Mouse (Mus musculus) midbrain, embryonic 13.5 days (tissue): ENCODE measurements around the gene Telo2. TPM values are rescaled to one million over a fixed set of nuclear protein-coding genes. Genes with fewer than 3 reads are reported as not detected.
"Not testable (repeated sequence)": the region's sequence is repeated elsewhere in the genome, so short reads cannot be mapped to it uniquely, and the experiment has no call there.

ENCODE experiments used
- ATAC-seq: fragments of 200-750 bp; cut with Nextera tagmentation; 2 replicates; pipeline ENCODE4 v1.8.0; 2017; ENCODE audit warnings: mild to moderate bottlenecking, moderate TSS enrichment, moderate library complexity
- H3K27ac ChIP-seq: fragments of 300-500 bp; sonication (generic); 2 replicates; pipeline ENCODE4 v1.5.1; 2015; ENCODE audit warnings: inconsistent platforms, mild to moderate bottlenecking, moderate library complexity
- H3K27me3 ChIP-seq: fragments of 300-500 bp; sonication (generic); 2 replicates; pipeline ENCODE4 v1.6.1; 2015; ENCODE audit warnings: mild to moderate bottlenecking, inconsistent platforms
- H3K36me3 ChIP-seq: fragments of 300-500 bp; sonication (generic); 2 replicates; pipeline ENCODE4 v1.6.1; 2015; ENCODE audit warnings: mild to moderate bottlenecking, inconsistent platforms
- H3K4me1 ChIP-seq: fragments of 300-500 bp; sonication (generic); replicated peaks from 2 replicates; pipeline ENCODE4 v1.6.1; 2015; ENCODE audit warnings: inconsistent platforms
- H3K4me2 ChIP-seq: fragments of 300-500 bp; sonication (generic); replicated peaks from 2 replicates; pipeline ENCODE4 v1.6.1; 2015; ENCODE audit warnings: moderate library complexity, mild to moderate bottlenecking, inconsistent platforms
- H3K4me3 ChIP-seq: fragments of 300-500 bp; sonication (generic); replicated peaks from 2 replicates; pipeline ENCODE4 v1.5.1; 2015; ENCODE audit warnings: mild to moderate bottlenecking, inconsistent platforms
- H3K9ac ChIP-seq: fragments of 300-500 bp; sonication (generic); replicated peaks from 2 replicates; pipeline ENCODE4 v1.6.1; 2015; ENCODE audit warnings: mild to moderate bottlenecking, inconsistent platforms
- H3K9me3 ChIP-seq: fragments of 300-500 bp; sonication (generic); 2 replicates; pipeline ENCODE4 v1.6.1; 2016; ENCODE audit warnings: mild to moderate bottlenecking, inconsistent platforms
- WGBS: fragments of 180-500 bp; shearing (Covaris S2); methylation state at CpG from one replicate; pipeline ENCODE4 v1.1.7; 2015; 5-methylcytosine and 5-hydroxymethylcytosine counted together
- polyA plus RNA-seq: library from polyadenylated mRNA; unstranded; fragments of >200 nt; fragmentation: Nextera tagmentation; extraction: Ambion mirVana; gene quantifications from 2 replicates; pipeline ENCODE4 v1.2.1, GENCODE M21; 2015

The Telo2 gene
- polyA plus RNA-seq: 45.3 and 48.0 TPM in 2 replicates

GRCm38 (mm10) chr17:25115664-25116432 is at the start of gene Telo2:
Gene Telo2 (minus strand): TSS chr17:25115967.
- WGBS: 5% methylated on average over 40 of the region's 40 CpGs
- H3K9ac ChIP-seq: peak within 1 kb of the TSS; percentile 78
- peaks cover 28% of the 10 kb centered on the region for H3K36me3 ChIP-seq
- no peaks in the 10 kb centered on the region for H3K9me3 ChIP-seq
- peaks cover 6% of the 10 kb centered on the region; the same call in 1 of the 2 replicates for H3K27me3 ChIP-seq
- H3K4me3 ChIP-seq: peak within 1 kb of the TSS; percentile 59
- ATAC-seq: peak; percentile 96
- H3K27ac ChIP-seq: peak within 1 kb of the TSS; percentile 84
- H3K4me2 ChIP-seq: peak within 1 kb of the TSS; percentile 91
- H3K4me1 ChIP-seq: peaks cover 22% of the 10 kb centered on the region

GRCm38 (mm10) chr17:25164770-25165169 is 49.0 kb upstream of the Telo2 start:
- H3K36me3 ChIP-seq: peaks cover 25% of the 10 kb centered on the region
- H3K9me3 ChIP-seq: no peaks in the 10 kb centered on the region
- no peak overlapping the region for H3K4me3 ChIP-seq
- no peaks in the 10 kb centered on the region for H3K27me3 ChIP-seq
- H3K27ac ChIP-seq: no peak overlapping the region
- H3K9ac ChIP-seq: no peak overlapping the region
- no peaks in the 10 kb centered on the region for H3K4me1 ChIP-seq
- ATAC-seq: no peak
- 84% methylated on average over 3 of the region's 3 CpGs for WGBS
- H3K4me2 ChIP-seq: no peak overlapping the region

GRCm38 (mm10) chr17:25163387-25163786 is 47.6 kb upstream of the Telo2 start:
- Histone ChIP-seq H3K4me1 (no peaks in the 10 kb centered on the region), H3K27ac (no peak overlapping the region), H3K4me2 (no peak overlapping the region), H3K27me3 (no peaks in the 10 kb centered on the region), H3K4me3 (no peak overlapping the region), H3K9me3 (no peaks in the 10 kb centered on the region), H3K9ac (no peak overlapping the region; the same call in 1 of the 2 replicates), H3K36me3 (peaks cover 37% of the 10 kb centered on the region)
- WGBS: 81% methylated on average over 7 of the region's 7 CpGs
- no peak for ATAC-seq

GRCm38 (mm10) chr17:25162161-25162560 is 46.4 kb upstream of the Telo2 start, which contains the start of gene Ccdc154:
Gene Ccdc154 (plus strand): TSS chr17:25162461.
- no peaks in the 10 kb centered on the region for H3K9me3 ChIP-seq
- no peak for ATAC-seq
- WGBS: 94% methylated on average over 1 of the region's 1 CpGs
- H3K36me3 ChIP-seq: peaks cover 48% of the 10 kb centered on the region
- no peaks in the 10 kb centered on the region for H3K4me1 ChIP-seq
- no peak within 1 kb of the TSS for H3K4me3 ChIP-seq
- no peaks in the 10 kb centered on the region for H3K27me3 ChIP-seq
- H3K9ac ChIP-seq: no peak within 1 kb of the TSS; the same call in 1 of the 2 replicates
- H3K4me2 ChIP-seq: no peak within 1 kb of the TSS
- no peak within 1 kb of the TSS for H3K27ac ChIP-seq

- no peaks in the 10 kb centered on the region for H3K27me3 ChIP-seq
- H3K36me3 ChIP-seq: peaks cover 26% of the 10 kb centered on the region
- no peaks in the 10 kb centered on the region for H3K9me3 ChIP-seq
- no peak overlapping the region for H3K4me3 ChIP-seq
- no peak overlapping the region for H3K4me2 ChIP-seq
- H3K9ac ChIP-seq: no peak overlapping the region
- 70% methylated on average over 4 of the region's 4 CpGs for WGBS
- H3K4me1 ChIP-seq: peaks cover 9% of the 10 kb centered on the region
- ATAC-seq: no peak
- H3K27ac ChIP-seq: no peak overlapping the region
Measured at GRCm38 (mm10) chr17:25139960-25140359, 24.2 kb upstream of the Telo2 start.

GRCm38 (mm10) chr17:25138803-25139202 is 23.0 kb upstream of the Telo2 start:
- H3K4me2 ChIP-seq: no peak overlapping the region
- 100% methylated on average over 1 of the region's 1 CpGs for WGBS
- H3K9ac ChIP-seq: 0 out of 2 replicates have a peak overlapping the region, but pooled peaks have one; percentile 23
- no peak for ATAC-seq
- peaks cover 18% of the 10 kb centered on the region for H3K36me3 ChIP-seq
- H3K9me3 ChIP-seq: no peaks in the 10 kb centered on the region
- no peak overlapping the region for H3K27ac ChIP-seq
- no peaks in the 10 kb centered on the region for H3K27me3 ChIP-seq
- H3K4me3 ChIP-seq: no peak overlapping the region
- H3K4me1 ChIP-seq: peaks cover 18% of the 10 kb centered on the region

GRCm38 (mm10) chr17:25135622-25136021 is 19.9 kb upstream of the Telo2 start:
- Histone ChIP-seq H3K27ac (no peak overlapping the region), H3K9ac (no peak overlapping the region; the same call in 1 of the 2 replicates), H3K36me3 (peaks cover 12% of the 10 kb centered on the region), H3K4me2 (no peak overlapping the region), H3K4me1 (peaks cover 22% of the 10 kb centered on the region), H3K4me3 (no peak overlapping the region), H3K9me3 (no peaks in the 10 kb centered on the region), H3K27me3 (no peaks in the 10 kb centered on the region)
- no peak for ATAC-seq
- 90% methylated on average over 6 of the region's 6 CpGs for WGBS

- peaks cover 22% of the 10 kb centered on the region for H3K4me1 ChIP-seq
- peaks cover 6% of the 10 kb centered on the region; the same call in 1 of the 2 replicates for H3K36me3 ChIP-seq
- WGBS: under 1% methylated on average over 40 of the region's 40 CpGs
- peak; percentile 94 for ATAC-seq
- no peaks in the 10 kb centered on the region for H3K9me3 ChIP-seq
- H3K4me2 ChIP-seq: peak within 1 kb of the TSS; percentile 87
- peak within 1 kb of the TSS; percentile 85 for H3K4me3 ChIP-seq
- H3K9ac ChIP-seq: peak within 1 kb of the TSS; percentile 87
- peak within 1 kb of the TSS; percentile 45 for H3K27ac ChIP-seq
- no peaks in the 10 kb centered on the region for H3K27me3 ChIP-seq
Measured at GRCm38 (mm10) chr17:25133275-25133698, 17.5 kb upstream of the Telo2 start, which contains the start of gene Clcn7. Gene Clcn7 (plus strand): TSS chr17:25133391.

- H3K9ac ChIP-seq: no peak overlapping the region
- H3K27me3 ChIP-seq: no peaks in the 10 kb centered on the region
- 88% methylated on average over 1 of the region's 1 CpGs for WGBS
- no peaks in the 10 kb centered on the region for H3K9me3 ChIP-seq
- no peaks in the 10 kb centered on the region for H3K36me3 ChIP-seq
- H3K27ac ChIP-seq: no peak overlapping the region
- peaks cover 13% of the 10 kb centered on the region for H3K4me1 ChIP-seq
- H3K4me3 ChIP-seq: no peak overlapping the region
- no peak for ATAC-seq
- H3K4me2 ChIP-seq: no peak overlapping the region
Measured at GRCm38 (mm10) chr17:25130060-25130459, 14.3 kb upstream of the Telo2 start.

- Histone ChIP-seq H3K4me3 (no peak overlapping the region), H3K4me1 (no peaks in the 10 kb centered on the region), H3K4me2 (no peak overlapping the region), H3K9me3 (no peaks in the 10 kb centered on the region), H3K27ac (no peak overlapping the region), H3K9ac (no peak overlapping the region), H3K27me3 (peaks cover under 1% of the 10 kb centered on the region; the same call in 1 of the 2 replicates), H3K36me3 (no peaks in the 10 kb centered on the region)
- 77% methylated on average over 9 of the region's 9 CpGs for WGBS
- no peak for ATAC-seq
Measured at GRCm38 (mm10) chr17:25127681-25128080, 11.9 kb upstream of the Telo2 start.

GRCm38 (mm10) chr17:25127079-25127478 is 11.3 kb upstream of the Telo2 start:
- no peaks in the 10 kb centered on the region for H3K9me3 ChIP-seq
- WGBS: 66% methylated on average over 8 of the region's 8 CpGs
- no peaks in the 10 kb centered on the region for H3K4me1 ChIP-seq
- peaks cover 2% of the 10 kb centered on the region; the same call in 1 of the 2 replicates for H3K27me3 ChIP-seq
- no peak for ATAC-seq
- H3K4me2 ChIP-seq: no peak overlapping the region
- H3K9ac ChIP-seq: no peak overlapping the region
- H3K4me3 ChIP-seq: no peak overlapping the region
- H3K36me3 ChIP-seq: no peaks in the 10 kb centered on the region
- no peak overlapping the region for H3K27ac ChIP-seq

- H3K9ac ChIP-seq, H3K4me3 ChIP-seq, H3K9me3 ChIP-seq, H3K4me1 ChIP-seq, H3K36me3 ChIP-seq, H3K27ac ChIP-seq, H3K4me2 ChIP-seq, H3K27me3 ChIP-seq, ATAC-seq: not testable (repeated sequence)
- WGBS: 75% methylated on average over 3 of the region's 3 CpGs
Measured at GRCm38 (mm10) chr17:25125442-25126060, 9.8 kb upstream of the Telo2 start.
